ENCODE assay signal across 19 mouse cellular contexts in genomic region chr15:61189981-61190380, GRCm38 (mm10).
DNase-seq lines count a peak whose midpoint lies in the region; ATAC-seq lines count a peak whose summit lies in the region.
"Had no signal": no experiment of that assay in that cellular context is flagged by ENCODE, and none has a peak within 500 bp of the region (broad histone marks: within the 10 kb centered on the region; RNA-seq: fewer than 3 reads in every experiment).

No protein-coding gene starts in this region.

- no peaks in the 10 kb centered on the region for H3K27me3 ChIP-seq in limb, embryonic 13.5 days
- no peaks in the 10 kb centered on the region for H3K27me3 ChIP-seq in limb, embryonic 10.5 days (ENCODE audit: low read depth, poor library complexity, severe bottlenecking)
- no peaks in the 10 kb centered on the region for H3K27me3 ChIP-seq in embryonic facial prominence, embryonic 14.5 days (replicated peaks; ENCODE audit: control insufficient read depth, insufficient read depth, low read length)
- no peaks in the 10 kb centered on the region for H3K27me3 ChIP-seq in limb, embryonic 15.5 days
- no peaks in the 10 kb centered on the region for H3K27me3 ChIP-seq in kidney, embryonic 15.5 days
- H3K27me3 ChIP-seq: embryonic facial prominence, embryonic 13.5 days; forebrain, embryonic 12.5 days; hindbrain, embryonic 12.5 days; hindbrain, embryonic 15.5 days; Patski had no signal

- H3K9ac ChIP-seq in limb, embryonic 13.5 days, result no peak overlapping the region
- H3K9ac ChIP-seq in embryonic facial prominence, embryonic 14.5 days (ENCODE audit: low read depth, low read length), result no peak overlapping the region
- no peak overlapping the region for H3K9ac ChIP-seq in limb, embryonic 15.5 days
- H3K9ac ChIP-seq in kidney, embryonic 15.5 days, result no peak overlapping the region
- H3K9ac ChIP-seq: embryonic facial prominence, embryonic 13.5 days; forebrain, embryonic 12.5 days; hindbrain, embryonic 12.5 days; hindbrain, embryonic 15.5 days had no signal

- no peaks in the 10 kb centered on the region for H3K9me3 ChIP-seq in limb, embryonic 13.5 days
- no peaks in the 10 kb centered on the region for H3K9me3 ChIP-seq in limb, embryonic 10.5 days (replicated peaks)
- H3K9me3 ChIP-seq in embryonic facial prominence, embryonic 14.5 days (ENCODE audit: control insufficient read depth, low read length), result no peaks in the 10 kb centered on the region
- H3K9me3 ChIP-seq in limb, embryonic 15.5 days, result no peaks in the 10 kb centered on the region
- H3K9me3 ChIP-seq in kidney, embryonic 15.5 days (replicated peaks), result no peaks in the 10 kb centered on the region
- H3K9me3 ChIP-seq: embryonic facial prominence, embryonic 13.5 days; forebrain, embryonic 12.5 days; hindbrain, embryonic 12.5 days; hindbrain, embryonic 15.5 days had no signal

- no peak for ATAC-seq in limb, embryonic 13.5 days (ENCODE audit: low FRiP score, low read depth)
- no peak for ATAC-seq in embryonic facial prominence, embryonic 14.5 days (ENCODE audit: low read depth)
- ATAC-seq in limb, embryonic 15.5 days (ENCODE audit: insufficient number of reproducible peaks, low FRiP score, low TSS enrichment, low read depth), result no peak
- ATAC-seq in kidney, embryonic 15.5 days (replicated peaks; ENCODE audit: low FRiP score), result no peak
- ATAC-seq: forebrain, embryonic 16.5 days; Patski had no signal

- DNase-seq in limb, embryonic 10.5 days (ENCODE audit: low spot score), result no peak
- no peak for DNase-seq in embryonic facial prominence, embryonic 14.5 days (ENCODE audit: low spot score)
- no peak for DNase-seq in adrenal gland, postnatal 14 days
- no peak for DNase-seq in gastrocnemius, postnatal 25 days
- DNase-seq: cerebellum, adult 11 months; cerebellum, adult 2 months; cerebellum, adult 9-11 months; cerebellum, postnatal 25 days; gastrocnemius, postnatal 10 days had no signal

- 84% methylated on average over 1 of the region's 1 CpGs for WGBS in limb, embryonic 13.5 days
- WGBS in limb, embryonic 10.5 days, result 89% methylated on average over 1 of the region's 1 CpGs
- WGBS in embryonic facial prominence, embryonic 14.5 days, result 80% methylated on average over 1 of the region's 1 CpGs
- WGBS in limb, embryonic 15.5 days, result 73% methylated on average over 1 of the region's 1 CpGs
- 91% methylated on average over 1 of the region's 1 CpGs for WGBS in kidney, embryonic 15.5 days

- no peaks in the 10 kb centered on the region for H3K36me3 ChIP-seq in limb, embryonic 13.5 days
- no peaks in the 10 kb centered on the region for H3K36me3 ChIP-seq in limb, embryonic 10.5 days
- no peaks in the 10 kb centered on the region for H3K36me3 ChIP-seq in embryonic facial prominence, embryonic 14.5 days (ENCODE audit: control insufficient read depth, insufficient read depth, low read length)
- no peaks in the 10 kb centered on the region for H3K36me3 ChIP-seq in limb, embryonic 15.5 days
- H3K36me3 ChIP-seq in kidney, embryonic 15.5 days, result no peaks in the 10 kb centered on the region
- H3K36me3 ChIP-seq: embryonic facial prominence, embryonic 13.5 days; forebrain, embryonic 12.5 days; hindbrain, embryonic 12.5 days; hindbrain, embryonic 15.5 days had no signal

- H3K27ac ChIP-seq in limb, embryonic 13.5 days, result 0 out of 2 replicates have a peak overlapping the region, but pooled peaks have one; percentile 44
- no peak overlapping the region for H3K27ac ChIP-seq in limb, embryonic 10.5 days
- peak overlapping the region; percentile 39; the same call in 1 of the 2 replicates for H3K27ac ChIP-seq in embryonic facial prominence, embryonic 14.5 days (replicated peaks; ENCODE audit: low read depth, low read length)
- H3K27ac ChIP-seq in limb, embryonic 15.5 days, result peak overlapping the region; percentile 62
- H3K27ac ChIP-seq in kidney, embryonic 15.5 days, result no peak overlapping the region
- H3K27ac ChIP-seq: embryonic facial prominence, embryonic 13.5 days; forebrain, embryonic 12.5 days; hindbrain, embryonic 12.5 days; hindbrain, embryonic 15.5 days had no signal

- H3K4me1 ChIP-seq in limb, embryonic 13.5 days, result peaks cover 9% of the 10 kb centered on the region
- H3K4me1 ChIP-seq in limb, embryonic 10.5 days, result peaks cover 8% of the 10 kb centered on the region
- H3K4me1 ChIP-seq in embryonic facial prominence, embryonic 14.5 days (ENCODE audit: control insufficient read depth, insufficient read depth, low read length), result no peaks in the 10 kb centered on the region
- peaks cover 3% of the 10 kb centered on the region; the same call in 1 of the 2 replicates for H3K4me1 ChIP-seq in limb, embryonic 15.5 days
- H3K4me1 ChIP-seq in kidney, embryonic 15.5 days, result no peaks in the 10 kb centered on the region
- H3K4me1 ChIP-seq: forebrain, embryonic 12.5 days; hindbrain, embryonic 12.5 days; hindbrain, embryonic 15.5 days had no signal

- no peak overlapping the region for H3K4me2 ChIP-seq in limb, embryonic 13.5 days (replicated peaks)
- no peak overlapping the region for H3K4me2 ChIP-seq in embryonic facial prominence, embryonic 14.5 days (ENCODE audit: low read depth, low read length)
- no peak overlapping the region for H3K4me2 ChIP-seq in limb, embryonic 15.5 days
- H3K4me2 ChIP-seq in kidney, embryonic 15.5 days, result no peak overlapping the region
- H3K4me2 ChIP-seq: embryonic facial prominence, embryonic 13.5 days; forebrain, embryonic 12.5 days; heart, embryonic 11.5 days; hindbrain, embryonic 12.5 days; hindbrain, embryonic 15.5 days had no signal

- H3K4me3 ChIP-seq in limb, embryonic 13.5 days, result no peak overlapping the region
- no peak overlapping the region for H3K4me3 ChIP-seq in limb, embryonic 10.5 days
- H3K4me3 ChIP-seq in embryonic facial prominence, embryonic 14.5 days (ENCODE audit: low read depth, low read length), result no peak overlapping the region
- no peak overlapping the region for H3K4me3 ChIP-seq in limb, embryonic 15.5 days
- H3K4me3 ChIP-seq in kidney, embryonic 15.5 days (replicated peaks), result no peak overlapping the region
- H3K4me3 ChIP-seq: embryonic facial prominence, embryonic 13.5 days; forebrain, embryonic 12.5 days; hindbrain, embryonic 12.5 days; hindbrain, embryonic 15.5 days had no signal

Comparison
In these comparisons a context has a peak if more than half of its experiments do, and no peak if none do; other contexts are left out.
1. H3K27ac ChIP-seq: peak in limb, embryonic 13.5 days (single experiment), embryonic facial prominence, embryonic 14.5 days (single experiment) and limb, embryonic 15.5 days (single experiment); none in limb, embryonic 10.5 days (single experiment) and kidney, embryonic 15.5 days (single experiment).